ENCODE assay signal across 9 mouse cellular contexts in genomic region chr13:21160041-21160511, GRCm38 (mm10). TPM values are rescaled to one million over a fixed set of nuclear protein-coding genes. Genes with fewer than 3 reads are reported as not detected.
DNase-seq lines count a peak whose midpoint lies in the region; ATAC-seq and TF ChIP-seq lines count a peak whose summit lies in the region.
"Had no signal": no experiment of that assay in that cellular context is flagged by ENCODE, and none has a peak within 500 bp of the region (broad histone marks: within the 10 kb centered on the region; RNA-seq: fewer than 3 reads in every experiment).

No protein-coding gene starts in this region.

- no peaks in the 10 kb centered on the region for H3K4me1 ChIP-seq in spleen, adult 2 months (ENCODE audit: control insufficient read depth, insufficient read depth, insufficient read length)
- peaks cover 9% of the 10 kb centered on the region; the same call in 1 of the 2 replicates for H3K4me1 ChIP-seq in hindbrain, embryonic 15.5 days (replicated peaks)
- H3K4me1 ChIP-seq in midbrain, embryonic 16.5 days (ENCODE audit: control insufficient read depth, insufficient read depth, low read length) = peaks cover 8% of the 10 kb centered on the region; the same call in 1 of the 2 replicates

- TF ChIP-seq CTCF in spleen, adult 2 months (IDR thresholded peaks at IDR 0.05; ENCODE audit: extremely low read depth, insufficient read depth, insufficient read length, insufficient replicate concordance) = no peak

- TF ChIP-seq POLR2A in spleen, adult 2 months (IDR thresholded peaks at IDR 0.05; ENCODE audit: low read depth, low read length) = no peak

- under 1% methylated on average over 16 of the region's 16 CpGs for WGBS in spleen, adult 2 months
- WGBS in hindbrain, embryonic 15.5 days = under 1% methylated on average over 16 of the region's 16 CpGs
- under 1% methylated on average over 16 of the region's 16 CpGs for WGBS in midbrain, embryonic 16.5 days

- peak; percentile 14 for ATAC-seq in hindbrain, embryonic 15.5 days (ENCODE audit: low FRiP score, low read depth)
- ATAC-seq in midbrain, embryonic 16.5 days = peak; percentile 21

- H3K4me3 ChIP-seq in spleen, adult 2 months (ENCODE audit: extremely low read depth, insufficient read depth, insufficient read length) = peak overlapping the region; percentile 61
- H3K4me3 ChIP-seq in hindbrain, embryonic 15.5 days = peak overlapping the region; percentile 69
- H3K4me3 ChIP-seq in midbrain, embryonic 16.5 days (ENCODE audit: low read depth, low read length) = peak overlapping the region; percentile 71

- H3K9me3 ChIP-seq in hindbrain, embryonic 15.5 days = no peaks in the 10 kb centered on the region
- H3K9me3 ChIP-seq in midbrain, embryonic 16.5 days (replicated peaks; ENCODE audit: control insufficient read depth, low read length, poor library complexity, severe bottlenecking) = no peaks in the 10 kb centered on the region

- H3K27ac ChIP-seq in spleen, adult 2 months (ENCODE audit: insufficient read depth, low read length) = no peak overlapping the region
- H3K27ac ChIP-seq in hindbrain, embryonic 15.5 days (replicated peaks) = no peak overlapping the region
- no peak overlapping the region for H3K27ac ChIP-seq in midbrain, embryonic 16.5 days (ENCODE audit: low read length)

- peak overlapping the region; percentile 57 for H3K9ac ChIP-seq in hindbrain, embryonic 15.5 days
- H3K9ac ChIP-seq in midbrain, embryonic 16.5 days (ENCODE audit: low read depth, low read length) = peak overlapping the region; percentile 60

- peak; percentile 20 for DNase-seq in adrenal gland, postnatal 10 days
- DNase-seq in adrenal gland, adult 8-10 months = no peak
- DNase-seq in spleen, adult 2 months (ENCODE audit: low read depth in 1 of 2, low spot score in 2 of 2) = no peak
- DNase-seq in spleen, postnatal 36 days (ENCODE audit: low spot score in 2 of 2) = no peak
- no peak for DNase-seq in urinary bladder, postnatal 14 days (ENCODE audit: low spot score)
- DNase-seq in thymus, postnatal 36 days = no peak

- no peaks in the 10 kb centered on the region for H3K36me3 ChIP-seq in spleen, adult 2 months (ENCODE audit: control insufficient read depth, insufficient read depth, low read length)
- H3K36me3 ChIP-seq in hindbrain, embryonic 15.5 days = no peaks in the 10 kb centered on the region
- no peaks in the 10 kb centered on the region for H3K36me3 ChIP-seq in midbrain, embryonic 16.5 days (ENCODE audit: control insufficient read depth, insufficient read depth, low read length)

- 0 out of 2 replicates have a peak, but pooled peaks cover 3% of the 10 kb centered on the region for H3K27me3 ChIP-seq in spleen, adult 2 months (ENCODE audit: control insufficient read depth, insufficient read depth, low read length)
- H3K27me3 ChIP-seq in hindbrain, embryonic 15.5 days = 0 out of 2 replicates have a peak, but pooled peaks cover 6% of the 10 kb centered on the region
- no peaks in the 10 kb centered on the region for H3K27me3 ChIP-seq in midbrain, embryonic 16.5 days (ENCODE audit: control insufficient read depth, insufficient read depth, low read depth, low read length)

- peak overlapping the region; percentile 96 for H3K4me2 ChIP-seq in hindbrain, embryonic 15.5 days
- peak overlapping the region; percentile 90 for H3K4me2 ChIP-seq in midbrain, embryonic 16.5 days (ENCODE audit: low read length)

RNA-seq across cellular contexts. Expression of gene Olfr1368, which starts 14.4 kb away (rescaled TPM):
- total RNA-seq in adrenal gland, postnatal 10 days (2021) = not detected
- not detected for total RNA-seq in adrenal gland, adult 8-10 months (2022)
- not detected in 2 replicates for polyA plus RNA-seq in spleen, adult 2 months (2012; rRNA removed)
- not detected in 2 replicates for polyA plus RNA-seq in hindbrain, embryonic 15.5 days (2015; fragmentation: Nextera tagmentation; extraction: Ambion mirVana)
- not detected in 2 replicates for polyA plus RNA-seq in midbrain, embryonic 16.5 days (2015; fragmentation: Nextera tagmentation; extraction: Ambion mirVana)
- total RNA-seq: hematopoietic stem cell, adult 5-6 weeks had no signal

RNA-seq across cellular contexts. Expression of gene Trim27, which starts 19.2 kb away (rescaled TPM):
- 10 to 100 TPM; 50.2 to 51.9 TPM for total RNA-seq in adrenal gland, postnatal 10 days (2021)
- total RNA-seq in adrenal gland, adult 8-10 months (2022) = 10 to 100 TPM; 46.8 to 54.3 (median 52.6) TPM
- polyA plus RNA-seq in spleen, adult 2 months (2012; rRNA removed) = 63.9 and 82.1 TPM in 2 replicates
- 84.3 and 84.8 TPM in 2 replicates for polyA plus RNA-seq in hindbrain, embryonic 15.5 days (2015; fragmentation: Nextera tagmentation; extraction: Ambion mirVana)
- polyA plus RNA-seq in midbrain, embryonic 16.5 days (2015; fragmentation: Nextera tagmentation; extraction: Ambion mirVana) = 70.6 and 73.6 TPM in 2 replicates

RNA-seq across cellular contexts. Expression of gene Olfr263, which starts 30.6 kb away (rescaled TPM):
- not detected for total RNA-seq in adrenal gland, postnatal 10 days (2021)
- not detected for total RNA-seq in adrenal gland, adult 8-10 months (2022)
- polyA plus RNA-seq in spleen, adult 2 months (2012; rRNA removed) = not detected in 2 replicates
- polyA plus RNA-seq in hindbrain, embryonic 15.5 days (2015; fragmentation: Nextera tagmentation; extraction: Ambion mirVana) = not detected in 2 replicates
- not detected in 2 replicates for polyA plus RNA-seq in midbrain, embryonic 16.5 days (2015; fragmentation: Nextera tagmentation; extraction: Ambion mirVana)
- total RNA-seq: hematopoietic stem cell, adult 5-6 weeks had no signal

RNA-seq across cellular contexts. Expression of gene Olfr1369-ps1, which starts 48.8 kb away (rescaled TPM):
- total RNA-seq in adrenal gland, postnatal 10 days (2021) = not detected
- not detected for total RNA-seq in adrenal gland, adult 8-10 months (2022)
- polyA plus RNA-seq in spleen, adult 2 months (2012; rRNA removed) = not detected in 2 replicates
- 0.05 TPM in 1 of 2 replicates, not detected in the other for polyA plus RNA-seq in hindbrain, embryonic 15.5 days (2015; fragmentation: Nextera tagmentation; extraction: Ambion mirVana)
- polyA plus RNA-seq in midbrain, embryonic 16.5 days (2015; fragmentation: Nextera tagmentation; extraction: Ambion mirVana) = 0.05 TPM in 1 of 2 replicates, not detected in the other
- total RNA-seq: hematopoietic stem cell, adult 5-6 weeks had no signal
